Mouse (Mus musculus) limb, embryonic 14.5 days (tissue): ENCODE measurements around the gene Olfr1098. TPM values are rescaled to one million over a fixed set of nuclear protein-coding genes. Genes with fewer than 3 reads are reported as not detected.

Source experiments
- ATAC-seq: fragments of 200-750 bp; cut with Nextera tagmentation; 2 replicates; pipeline ENCODE4 v1.8.0; 2017; ENCODE audit warnings: low read depth, moderate number of reproducible peaks, moderate TSS enrichment; ENCODE audit not compliant: low FRiP score
- DNase-seq: peaks from one replicate; pipeline ENCODE4 v3.0.0-alpha.2; 2015; ENCODE audit warnings: low spot score
- H3K27ac ChIP-seq: fragments of 300-500 bp; sonication (generic); replicated peaks from 2 replicates; pipeline ENCODE4 v1.5.1; 2014; ENCODE audit warnings: low read depth, mild to moderate bottlenecking, low read length, moderate library complexity, mixed read lengths
- H3K27me3 ChIP-seq: fragments of 300-500 bp; sonication (generic); 2 replicates; pipeline ENCODE4 v1.6.1; 2014; ENCODE audit warnings: low read length, mixed read lengths; ENCODE audit not compliant: control insufficient read depth, insufficient read depth
- H3K36me3 ChIP-seq: fragments of 300-500 bp; sonication (generic); 2 replicates; pipeline ENCODE4 v1.6.1; 2014; ENCODE audit warnings: mild to moderate bottlenecking, low read length, moderate library complexity, mixed read lengths; ENCODE audit not compliant: control insufficient read depth, insufficient read depth
- H3K4me1 ChIP-seq: fragments of 300-500 bp; sonication (generic); 2 replicates; pipeline ENCODE4 v1.6.1; 2014; ENCODE audit warnings: antibody characterized with exemption, low read length, mixed read lengths; ENCODE audit not compliant: control insufficient read depth, insufficient read depth
- H3K4me2 ChIP-seq: fragments of 300-500 bp; sonication (generic); replicated peaks from 2 replicates; pipeline ENCODE4 v1.6.1; 2014; ENCODE audit warnings: low read depth, mild to moderate bottlenecking, low read length, moderate library complexity; ENCODE audit not compliant: severe bottlenecking
- H3K4me3 ChIP-seq: fragments of 300-500 bp; sonication (generic); replicated peaks from 2 replicates; pipeline ENCODE4 v1.5.1; 2014; ENCODE audit warnings: low read length
- H3K9ac ChIP-seq: fragments of 300-500 bp; sonication (generic); 2 replicates; pipeline ENCODE4 v1.6.1; 2014; ENCODE audit warnings: mild to moderate bottlenecking, low read depth, low read length, moderate library complexity; ENCODE audit not compliant: severe bottlenecking
- H3K9me3 ChIP-seq: fragments of 300-500 bp; sonication (generic); 2 replicates; pipeline ENCODE4 v1.6.1; 2016; ENCODE audit warnings: low read length; ENCODE audit not compliant: control insufficient read depth
- POLR2A ChIP-seq: fragments of 200-500 bp; IDR thresholded peaks from 2 replicates; pipeline ENCODE4 v1.8.0; 2012; ENCODE audit warnings: inconsistent platforms, mild to moderate bottlenecking, moderate library complexity, borderline replicate concordance; ENCODE audit not compliant: insufficient read depth, insufficient read length; ENCODE audit errors: extremely low read depth
- WGBS: fragments of 180-500 bp; shearing (Covaris S2); extraction: QIAGEN DNeasy Blood & Tissue Kit; methylation state at CpG from one replicate; pipeline ENCODE4 v1.1.7; 2014; 5-methylcytosine and 5-hydroxymethylcytosine counted together
- polyA plus RNA-seq, 2 experiments: library from polyadenylated mRNA; depleted of rRNA in 1 of 2; stranded (reverse) in 1 of 2; unstranded in 1 of 2; fragments of >200 nt; fragmentation: Nextera tagmentation in 1 of 2; extraction: Ambion mirVana in 1 of 2; gene quantifications; 2 replicates each; pipeline versions ENCODE4 v1.2.1 to v1.2.3; 2012 to 2014

Olfr1098 gene
- not detected in 2 replicates for polyA plus RNA-seq (2012; rRNA removed)
- polyA plus RNA-seq (2014; fragmentation: Nextera tagmentation; extraction: Ambion mirVana) = not detected in 2 replicates

DNA sequence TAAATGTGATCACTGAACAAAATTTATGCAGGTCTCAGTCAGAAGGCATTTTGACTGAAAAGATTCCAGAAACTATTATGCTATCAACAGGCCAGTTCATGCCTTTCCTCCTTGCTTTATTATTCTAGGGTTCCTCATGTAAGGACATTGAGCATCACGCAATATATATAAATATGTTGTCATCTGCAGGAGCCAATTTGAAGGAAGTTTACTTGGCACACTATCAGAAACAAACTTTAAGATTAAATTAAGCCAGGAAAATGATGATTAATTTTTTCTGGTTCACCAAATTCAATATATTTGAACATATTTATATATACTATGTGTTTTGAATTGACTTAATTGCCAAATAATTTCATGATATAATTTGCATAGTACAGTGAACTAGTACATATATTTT is at the start of gene Olfr1098:
Olfr1098 (minus strand) TSS at position 101 of the 400 bp plus-strand sequence.
- TF ChIP-seq POLR2A = no peak
- ATAC-seq = no peak
- Histone ChIP-seq H3K4me3 (no peak within 1 kb of the TSS), H3K27ac (no peak within 1 kb of the TSS), H3K27me3 (no peaks in the 10 kb centered on the region), H3K4me1 (no peaks in the 10 kb centered on the region), H3K9me3 (no peaks in the 10 kb centered on the region), H3K4me2 (no peak within 1 kb of the TSS), H3K36me3 (no peaks in the 10 kb centered on the region), H3K9ac (no peak within 1 kb of the TSS)
- WGBS = 90% methylated on average over 1 of the region's 1 CpGs
- DNase-seq = no peak

DNA sequence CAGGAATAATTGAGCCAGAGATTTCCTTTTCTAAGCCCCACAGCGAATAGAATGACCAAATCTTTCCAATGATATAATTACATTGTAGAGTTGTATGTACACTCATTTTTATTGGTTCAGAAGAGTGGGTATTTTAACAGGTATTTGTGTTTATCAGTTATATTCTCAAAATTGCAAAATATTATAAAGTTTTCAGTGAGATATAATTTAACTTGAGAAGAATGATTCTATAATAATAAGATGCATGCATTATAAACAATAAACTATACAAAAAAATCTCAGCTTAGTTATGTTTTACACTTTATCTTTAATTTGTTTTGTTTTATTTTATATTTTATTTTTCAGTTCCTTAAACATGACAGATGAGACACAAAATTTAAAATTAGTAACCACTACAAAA is 36.2 kb upstream of the Olfr1098 start, which contains the start of gene Olfr1099:
Olfr1099 (minus strand) TSS at position 101 of the 400 bp plus-strand sequence.
- WGBS = 76% methylated on average over 1 of the region's 1 CpGs
- ATAC-seq = no peak
- Histone ChIP-seq H3K4me3 (no peak within 1 kb of the TSS), H3K4me2 (no peak within 1 kb of the TSS), H3K9ac (no peak within 1 kb of the TSS), H3K27me3 (no peaks in the 10 kb centered on the region), H3K36me3 (no peaks in the 10 kb centered on the region), H3K9me3 (no peaks in the 10 kb centered on the region), H3K27ac (no peak within 1 kb of the TSS), H3K4me1 (no peaks in the 10 kb centered on the region)
- no peak for TF ChIP-seq POLR2A
- no peak for DNase-seq

DNA sequence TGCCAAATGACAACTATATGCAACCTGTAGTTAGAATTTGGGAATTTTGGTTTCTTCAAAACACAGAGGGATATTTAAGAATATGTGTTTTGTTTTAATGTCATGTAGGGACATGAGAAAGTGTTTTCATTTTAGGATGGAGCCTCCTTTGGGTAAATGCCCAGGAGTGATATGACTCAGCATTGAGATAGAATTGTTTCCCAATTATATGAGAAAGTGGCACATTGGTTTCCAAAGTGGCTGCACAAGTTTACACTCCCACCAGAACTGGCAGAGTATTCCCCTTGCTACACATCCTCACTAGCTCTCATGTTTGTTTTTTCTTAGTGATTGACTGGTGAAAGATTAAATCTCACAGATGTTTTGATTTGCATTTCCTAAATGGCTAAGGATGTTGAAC is 2.2 kb upstream of the Olfr1098 start:
- H3K4me3 ChIP-seq = no peak overlapping the region
- ATAC-seq (no peak), DNase-seq (no peak)
- no peak overlapping the region for H3K9ac ChIP-seq
- no peaks in the 10 kb centered on the region for H3K4me1 ChIP-seq
- H3K9me3 ChIP-seq = no peaks in the 10 kb centered on the region
- H3K27ac ChIP-seq = no peak overlapping the region
- no peak for TF ChIP-seq POLR2A
- H3K4me2 ChIP-seq = no peak overlapping the region
- no peaks in the 10 kb centered on the region for H3K36me3 ChIP-seq
- H3K27me3 ChIP-seq = no peaks in the 10 kb centered on the region

DNA sequence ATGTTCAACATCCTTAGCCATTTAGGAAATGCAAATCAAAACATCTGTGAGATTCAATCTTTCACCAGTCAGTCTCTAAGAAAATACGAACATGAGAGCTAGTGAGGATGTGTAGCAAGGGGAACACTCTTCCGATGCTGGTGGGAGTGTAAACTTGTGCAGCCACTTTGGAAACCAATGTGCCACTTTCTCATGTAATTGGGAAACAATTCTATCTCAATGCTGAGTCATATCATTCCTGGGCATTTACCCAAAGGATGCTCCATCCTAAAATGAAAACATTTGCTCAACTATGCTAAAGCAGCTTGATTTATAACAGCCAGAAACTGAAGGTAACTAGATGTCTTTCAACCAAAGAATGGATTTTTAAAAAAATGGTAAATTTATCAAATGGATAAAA is 18.7 kb downstream of the Olfr1098 start:
- no peaks in the 10 kb centered on the region for H3K9me3 ChIP-seq
- no peak for DNase-seq
- no peak overlapping the region for H3K27ac ChIP-seq
- no peaks in the 10 kb centered on the region for H3K4me1 ChIP-seq
- 81% methylated on average over 2 of the region's 2 CpGs for WGBS
- H3K36me3 ChIP-seq = no peaks in the 10 kb centered on the region
- no peak for TF ChIP-seq POLR2A
- no peak overlapping the region for H3K4me3 ChIP-seq
- no peaks in the 10 kb centered on the region for H3K27me3 ChIP-seq
- H3K9ac ChIP-seq = no peak overlapping the region
- no peak for ATAC-seq
- H3K4me2 ChIP-seq = no peak overlapping the region

DNA sequence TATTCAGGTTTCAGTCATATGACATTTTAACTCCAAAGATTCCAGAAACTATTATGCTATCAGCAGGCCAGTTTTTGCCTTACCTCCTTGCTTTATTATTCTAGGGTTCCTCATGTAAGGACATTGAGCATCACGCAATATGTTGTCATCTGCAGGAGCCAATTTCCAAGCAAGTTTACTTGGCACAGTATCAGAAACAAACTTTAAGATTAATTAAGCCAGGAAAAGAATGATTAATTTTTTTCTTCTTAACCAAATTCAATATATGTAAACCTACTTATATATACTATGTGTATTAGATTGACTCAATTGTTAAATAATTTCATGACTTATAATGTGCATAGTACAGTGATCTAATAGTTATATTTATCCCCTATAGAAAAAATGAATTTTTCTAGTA is 32.2 kb downstream of the Olfr1098 start, which contains the start of gene Olfr1097:
Olfr1097 (minus strand) TSS at position 101 of the 400 bp plus-strand sequence.
- Histone ChIP-seq H3K4me2 (no peak within 1 kb of the TSS), H3K9ac (no peak within 1 kb of the TSS), H3K4me3 (no peak within 1 kb of the TSS), H3K27ac (no peak within 1 kb of the TSS), H3K9me3 (no peaks in the 10 kb centered on the region), H3K27me3 (no peaks in the 10 kb centered on the region), H3K4me1 (no peaks in the 10 kb centered on the region), H3K36me3 (no peaks in the 10 kb centered on the region)
- ATAC-seq = no peak
- 93% methylated on average over 1 of the region's 1 CpGs for WGBS
- no peak for TF ChIP-seq POLR2A
- DNase-seq = no peak

DNA sequence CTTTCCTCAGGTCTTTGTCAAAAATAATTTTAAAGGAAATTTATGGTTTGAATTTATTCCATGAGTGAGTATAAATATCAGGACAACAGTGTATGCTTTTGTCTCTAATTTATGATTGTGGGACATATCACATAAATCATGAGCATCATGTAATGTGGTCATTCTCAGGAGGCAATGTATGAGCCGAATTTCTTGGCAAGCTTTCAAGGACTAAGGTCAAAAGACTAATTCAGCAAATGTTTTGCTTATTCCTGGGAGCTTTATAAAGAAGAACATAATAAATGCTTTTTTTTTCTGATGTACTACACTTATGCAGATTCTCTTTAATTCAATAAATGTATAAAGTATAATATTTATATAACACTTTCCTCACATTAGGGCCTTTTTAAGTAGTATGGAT is 49.6 kb downstream of the Olfr1098 start, which contains the start of gene Gm13723:
Gm13723 (minus strand) TSS at position 101 of the 400 bp plus-strand sequence.
- no peak within 1 kb of the TSS for H3K27ac ChIP-seq
- H3K4me2 ChIP-seq = no peak within 1 kb of the TSS
- H3K9me3 ChIP-seq = no peaks in the 10 kb centered on the region
- no peaks in the 10 kb centered on the region for H3K36me3 ChIP-seq
- no peak for TF ChIP-seq POLR2A
- DNase-seq (no peak), ATAC-seq (no peak)
- H3K27me3 ChIP-seq = no peaks in the 10 kb centered on the region
- no peak within 1 kb of the TSS for H3K9ac ChIP-seq
- 61% methylated on average over 1 of the region's 1 CpGs for WGBS
- no peak within 1 kb of the TSS for H3K4me3 ChIP-seq
- H3K4me1 ChIP-seq = no peaks in the 10 kb centered on the region

Other genes starting within 250 kb of the Olfr1098 start
- not detected in 2 replicates for gene Olfr1086, start 244.5 kb downstream of the Olfr1098 start, polyA plus RNA-seq (2012; rRNA removed)
- not detected in 2 replicates for gene Olfr1086, start 244.5 kb downstream of the Olfr1098 start, polyA plus RNA-seq (2014; fragmentation: Nextera tagmentation; extraction: Ambion mirVana)
- not detected in 2 replicates for gene Olfr1087, start 226.2 kb downstream of the Olfr1098 start, polyA plus RNA-seq (2012; rRNA removed)
- not detected in 2 replicates for gene Olfr1087, start 226.2 kb downstream of the Olfr1098 start, polyA plus RNA-seq (2014; fragmentation: Nextera tagmentation; extraction: Ambion mirVana)
- not detected in 2 replicates for gene Olfr1089, start 190.8 kb downstream of the Olfr1098 start, polyA plus RNA-seq (2012; rRNA removed)
- gene Olfr1089, start 190.8 kb downstream of the Olfr1098 start, polyA plus RNA-seq (2014; fragmentation: Nextera tagmentation; extraction: Ambion mirVana) = not detected in 2 replicates
- not detected in 2 replicates for gene Olfr1090, start 165.6 kb downstream of the Olfr1098 start, polyA plus RNA-seq (2012; rRNA removed)
- gene Olfr1090, start 165.6 kb downstream of the Olfr1098 start, polyA plus RNA-seq (2014; fragmentation: Nextera tagmentation; extraction: Ambion mirVana) = not detected in 2 replicates
- gene Olfr1093, start 142.1 kb downstream of the Olfr1098 start, polyA plus RNA-seq (2012; rRNA removed) = not detected in 2 replicates
- not detected in 2 replicates for gene Olfr1093, start 142.1 kb downstream of the Olfr1098 start, polyA plus RNA-seq (2014; fragmentation: Nextera tagmentation; extraction: Ambion mirVana)
- not detected in 2 replicates for gene Olfr141, start 114.5 kb downstream of the Olfr1098 start, polyA plus RNA-seq (2012; rRNA removed)
- gene Olfr141, start 114.5 kb downstream of the Olfr1098 start, polyA plus RNA-seq (2014; fragmentation: Nextera tagmentation; extraction: Ambion mirVana) = not detected in 2 replicates
- gene Olfr1094, start 99.9 kb downstream of the Olfr1098 start, polyA plus RNA-seq (2012; rRNA removed) = not detected in 2 replicates
- gene Olfr1094, start 99.9 kb downstream of the Olfr1098 start, polyA plus RNA-seq (2014; fragmentation: Nextera tagmentation; extraction: Ambion mirVana) = not detected in 2 replicates
- not detected in 2 replicates for gene Olfr1095, start 72.8 kb downstream of the Olfr1098 start, polyA plus RNA-seq (2012; rRNA removed)
- not detected in 2 replicates for gene Olfr1095, start 72.8 kb downstream of the Olfr1098 start, polyA plus RNA-seq (2014; fragmentation: Nextera tagmentation; extraction: Ambion mirVana)
- gene Gm13723, start 49.7 kb downstream of the Olfr1098 start, polyA plus RNA-seq (2012; rRNA removed) = not detected in 2 replicates
- gene Gm13723, start 49.7 kb downstream of the Olfr1098 start, polyA plus RNA-seq (2014; fragmentation: Nextera tagmentation; extraction: Ambion mirVana) = not detected in 2 replicates
- not detected in 2 replicates for gene Olfr1097, start 32.3 kb downstream of the Olfr1098 start, polyA plus RNA-seq (2012; rRNA removed)
- not detected in 2 replicates for gene Olfr1097, start 32.3 kb downstream of the Olfr1098 start, polyA plus RNA-seq (2014; fragmentation: Nextera tagmentation; extraction: Ambion mirVana)
- not detected in 2 replicates for gene Olfr1099, start 36.1 kb upstream of the Olfr1098 start, polyA plus RNA-seq (2012; rRNA removed)
- not detected in 2 replicates for gene Olfr1099, start 36.1 kb upstream of the Olfr1098 start, polyA plus RNA-seq (2014; fragmentation: Nextera tagmentation; extraction: Ambion mirVana)
- gene Olfr1100, start 55.4 kb upstream of the Olfr1098 start, polyA plus RNA-seq (2012; rRNA removed) = not detected in 2 replicates
- gene Olfr1100, start 55.4 kb upstream of the Olfr1098 start, polyA plus RNA-seq (2014; fragmentation: Nextera tagmentation; extraction: Ambion mirVana) = not detected in 2 replicates
- gene Olfr1101, start 66.7 kb upstream of the Olfr1098 start, polyA plus RNA-seq (2012; rRNA removed) = not detected in 2 replicates
- gene Olfr1101, start 66.7 kb upstream of the Olfr1098 start, polyA plus RNA-seq (2014; fragmentation: Nextera tagmentation; extraction: Ambion mirVana) = not detected in 2 replicates
- gene Olfr1102, start 73.9 kb upstream of the Olfr1098 start, polyA plus RNA-seq (2012; rRNA removed) = not detected in 2 replicates
- not detected in 2 replicates for gene Olfr1102, start 73.9 kb upstream of the Olfr1098 start, polyA plus RNA-seq (2014; fragmentation: Nextera tagmentation; extraction: Ambion mirVana)
- not detected in 2 replicates for gene Olfr1104, start 102.5 kb upstream of the Olfr1098 start, polyA plus RNA-seq (2012; rRNA removed)
- gene Olfr1104, start 102.5 kb upstream of the Olfr1098 start, polyA plus RNA-seq (2014; fragmentation: Nextera tagmentation; extraction: Ambion mirVana) = not detected in 2 replicates
- gene Olfr1105, start 112.0 kb upstream of the Olfr1098 start, polyA plus RNA-seq (2012; rRNA removed) = not detected in 2 replicates
- gene Olfr1105, start 112.0 kb upstream of the Olfr1098 start, polyA plus RNA-seq (2014; fragmentation: Nextera tagmentation; extraction: Ambion mirVana) = not detected in 2 replicates
- not detected in 2 replicates for gene Olfr1106, start 127.7 kb upstream of the Olfr1098 start, polyA plus RNA-seq (2012; rRNA removed)
- not detected in 2 replicates for gene Olfr1106, start 127.7 kb upstream of the Olfr1098 start, polyA plus RNA-seq (2014; fragmentation: Nextera tagmentation; extraction: Ambion mirVana)
- gene Olfr1107, start 151.3 kb upstream of the Olfr1098 start, polyA plus RNA-seq (2012; rRNA removed) = not detected in 2 replicates
- gene Olfr1107, start 151.3 kb upstream of the Olfr1098 start, polyA plus RNA-seq (2014; fragmentation: Nextera tagmentation; extraction: Ambion mirVana) = not detected in 2 replicates
- gene Olfr1109, start 171.5 kb upstream of the Olfr1098 start, polyA plus RNA-seq (2012; rRNA removed) = not detected in 2 replicates
- gene Olfr1109, start 171.5 kb upstream of the Olfr1098 start, polyA plus RNA-seq (2014; fragmentation: Nextera tagmentation; extraction: Ambion mirVana) = not detected in 2 replicates
- gene Olfr259, start 190.0 kb upstream of the Olfr1098 start, polyA plus RNA-seq (2012; rRNA removed) = not detected in 2 replicates
- gene Olfr259, start 190.0 kb upstream of the Olfr1098 start, polyA plus RNA-seq (2014; fragmentation: Nextera tagmentation; extraction: Ambion mirVana) = not detected in 2 replicates
- not detected in 2 replicates for gene Olfr1110, start 215.8 kb upstream of the Olfr1098 start, polyA plus RNA-seq (2012; rRNA removed)
- not detected in 2 replicates for gene Olfr1110, start 215.8 kb upstream of the Olfr1098 start, polyA plus RNA-seq (2014; fragmentation: Nextera tagmentation; extraction: Ambion mirVana)
- not detected in 2 replicates for gene Olfr1111, start 228.1 kb upstream of the Olfr1098 start, polyA plus RNA-seq (2012; rRNA removed)
- not detected in 2 replicates for gene Olfr1111, start 228.1 kb upstream of the Olfr1098 start, polyA plus RNA-seq (2014; fragmentation: Nextera tagmentation; extraction: Ambion mirVana)